Mouse (Mus musculus) brain, embryonic 14.5 days (tissue): ENCODE results near the gene Cpt1b.

ENCODE experiments used
- CTCF ChIP-seq: fragments of 200-500 bp; IDR thresholded peaks from 2 replicates; pipeline ENCODE4 v1.5.1; 2012; ENCODE audit warnings: inconsistent platforms, mild to moderate bottlenecking, moderate library complexity, borderline replicate concordance; ENCODE audit not compliant: insufficient read depth, insufficient read length; ENCODE audit errors: extremely low read depth
- POLR2A ChIP-seq: fragments of 200-500 bp; IDR thresholded peaks from 2 replicates; pipeline ENCODE4 v1.6.1; 2012; ENCODE audit warnings: mild to moderate bottlenecking, inconsistent platforms, borderline replicate concordance; ENCODE audit not compliant: poor library complexity, insufficient read depth, insufficient read length, severe bottlenecking; ENCODE audit errors: extremely low read depth

- TF ChIP-seq CTCF (no peak), POLR2A (no peak)
These were observed 41.0 kb downstream of the Cpt1b start, which contains the start of gene Klhdc7b for GRCm38 (mm10) chr15:89384617-89385016.
